Mouse (Mus musculus) heart, embryonic 12.5 days (tissue): ENCODE measurements around the gene Ccnb3. TPM values are rescaled to one million over a fixed set of nuclear protein-coding genes. Genes with fewer than 3 reads are reported as not detected.
"Not testable (repeated sequence)": the region's sequence is repeated elsewhere in the genome, so short reads cannot be mapped to it uniquely, and the experiment has no call there.

ENCODE experiments used
- ATAC-seq: fragments of 200-750 bp; cut with Nextera tagmentation; 2 replicates; pipeline ENCODE4 v1.8.0; 2017; ENCODE audit warnings: moderate TSS enrichment, moderate library complexity; ENCODE audit not compliant: insufficient number of reproducible peaks, low FRiP score
- H3K27ac ChIP-seq: fragments of 300-500 bp; sonication (generic); 2 replicates; pipeline ENCODE4 v1.5.1; 2016; ENCODE audit warnings: mild to moderate bottlenecking, moderate library complexity; ENCODE audit not compliant: poor library complexity, severe bottlenecking
- H3K27me3 ChIP-seq: fragments of 300-500 bp; sonication (generic); replicated peaks from 2 replicates; pipeline ENCODE4 v1.6.1; 2016; ENCODE audit warnings: mild to moderate bottlenecking, moderate library complexity
- H3K36me3 ChIP-seq: fragments of 300-500 bp; sonication (generic); 2 replicates; pipeline ENCODE4 v1.6.1; 2016; ENCODE audit warnings: mild to moderate bottlenecking, moderate library complexity
- H3K4me1 ChIP-seq: fragments of 300-500 bp; sonication (generic); replicated peaks from 2 replicates; pipeline ENCODE4 v1.6.1; 2016; ENCODE audit warnings: mild to moderate bottlenecking
- H3K4me2 ChIP-seq: fragments of 300-500 bp; sonication (generic); 2 replicates; pipeline ENCODE4 v1.6.1; 2016; ENCODE audit warnings: mild to moderate bottlenecking, moderate library complexity
- H3K4me3 ChIP-seq: fragments of 300-500 bp; sonication (generic); 2 replicates; pipeline ENCODE4 v1.5.1; 2016; ENCODE audit warnings: mild to moderate bottlenecking
- H3K9ac ChIP-seq: fragments of 300-500 bp; sonication (generic); 2 replicates; pipeline ENCODE4 v1.6.1; 2016; ENCODE audit warnings: mild to moderate bottlenecking, moderate library complexity
- H3K9me3 ChIP-seq: fragments of 300-500 bp; sonication (generic); replicated peaks from 2 replicates; pipeline ENCODE4 v1.6.1; 2016; ENCODE audit warnings: mild to moderate bottlenecking, moderate library complexity
- WGBS: fragments of 180-500 bp; shearing (Covaris S2); methylation state at CpG from one replicate; pipeline ENCODE4 v1.1.7; 2016; 5-methylcytosine and 5-hydroxymethylcytosine counted together
- polyA plus RNA-seq: library from polyadenylated mRNA; unstranded; fragments of >200 nt; fragmentation: Nextera tagmentation; extraction: Ambion mirVana; gene quantifications from 2 replicates; pipeline ENCODE4 v1.2.1, GENCODE M21; 2016

Gene Ccnb3
- polyA plus RNA-seq: 0.31 and 0.46 TPM in 2 replicates

DNA sequence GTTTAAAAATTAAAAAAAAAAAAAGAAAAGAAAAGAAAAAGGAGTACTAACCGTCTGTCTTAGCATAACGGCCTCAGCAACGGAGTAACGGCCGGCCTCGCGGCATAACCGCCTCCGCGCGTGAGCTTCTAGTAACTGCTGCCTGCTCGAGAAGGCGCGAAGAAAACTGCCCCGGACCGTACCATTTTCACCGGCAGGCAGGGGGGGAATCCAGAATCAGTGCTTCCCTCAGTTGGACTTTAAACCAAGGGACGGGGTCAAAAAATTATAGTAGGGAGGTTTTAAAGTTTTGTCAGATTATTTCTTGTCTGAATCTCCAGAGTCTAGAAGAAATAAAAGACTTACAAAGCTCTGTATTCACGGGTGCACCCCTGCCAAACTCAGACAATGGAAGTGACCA, at the start of gene Ccnb3:
Gene Ccnb3 (minus strand): TSS at position 101 of the 400 bp plus-strand sequence.
- Histone ChIP-seq H3K9ac (no peak within 1 kb of the TSS), H3K4me3 (no peak within 1 kb of the TSS), H3K36me3 (no peaks in the 10 kb centered on the region), H3K4me1 (no peaks in the 10 kb centered on the region), H3K4me2 (no peak within 1 kb of the TSS), H3K27me3 (no peaks in the 10 kb centered on the region), H3K9me3 (no peaks in the 10 kb centered on the region), H3K27ac (no peak within 1 kb of the TSS)
- WGBS: 90% methylated on average over 19 of the region's 19 CpGs
- ATAC-seq: no peak

DNA sequence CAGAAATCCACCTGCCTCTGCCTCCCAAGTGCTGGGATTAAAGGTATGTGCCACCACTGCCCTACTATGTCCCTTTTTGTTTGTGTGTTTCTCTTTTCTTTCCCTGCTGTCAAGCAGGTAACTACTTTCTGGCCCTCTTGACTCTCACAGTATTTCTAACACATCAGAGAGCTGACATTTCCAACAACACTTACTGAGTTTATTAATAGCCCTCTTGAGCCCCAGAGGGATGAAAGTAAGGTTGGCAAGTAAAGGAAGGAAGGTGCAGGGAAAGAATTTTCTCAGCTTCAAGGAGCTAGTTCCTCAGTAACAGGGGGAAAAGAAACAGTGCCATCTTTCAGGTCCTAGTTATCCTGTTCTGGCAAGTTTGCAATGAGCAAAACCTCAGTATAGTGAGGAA, 48.9 kb upstream of the Ccnb3 start:
- Histone ChIP-seq H3K4me2 (no peak overlapping the region), H3K4me3 (no peak overlapping the region), H3K9ac (no peak overlapping the region), H3K9me3 (no peaks in the 10 kb centered on the region), H3K27me3 (no peaks in the 10 kb centered on the region), H3K27ac (peak overlapping the region; percentile 57), H3K4me1 (no peaks in the 10 kb centered on the region), H3K36me3 (no peaks in the 10 kb centered on the region)
- no peak for ATAC-seq

DNA sequence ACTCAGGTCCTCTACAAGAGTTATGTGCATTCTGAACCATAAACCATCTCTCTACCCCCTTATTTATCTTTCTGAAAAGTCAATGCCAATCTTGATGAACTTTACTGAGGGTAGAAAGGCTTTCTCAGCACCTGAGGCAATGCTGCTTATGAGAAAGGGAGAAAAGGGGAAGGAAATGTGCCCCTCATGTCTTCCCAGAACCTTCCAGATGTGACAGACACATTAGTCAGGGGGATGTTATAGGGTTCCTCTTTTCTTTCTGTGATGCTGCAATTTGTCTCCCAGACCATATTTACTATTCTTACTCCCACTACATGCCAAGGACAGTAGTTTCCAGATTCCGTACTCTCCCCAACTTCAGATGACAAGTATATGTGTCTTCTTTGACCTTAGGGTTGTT, 44.5 kb upstream of the Ccnb3 start:
- Histone ChIP-seq H3K4me1 (no peaks in the 10 kb centered on the region), H3K27ac (no peak overlapping the region)

DNA sequence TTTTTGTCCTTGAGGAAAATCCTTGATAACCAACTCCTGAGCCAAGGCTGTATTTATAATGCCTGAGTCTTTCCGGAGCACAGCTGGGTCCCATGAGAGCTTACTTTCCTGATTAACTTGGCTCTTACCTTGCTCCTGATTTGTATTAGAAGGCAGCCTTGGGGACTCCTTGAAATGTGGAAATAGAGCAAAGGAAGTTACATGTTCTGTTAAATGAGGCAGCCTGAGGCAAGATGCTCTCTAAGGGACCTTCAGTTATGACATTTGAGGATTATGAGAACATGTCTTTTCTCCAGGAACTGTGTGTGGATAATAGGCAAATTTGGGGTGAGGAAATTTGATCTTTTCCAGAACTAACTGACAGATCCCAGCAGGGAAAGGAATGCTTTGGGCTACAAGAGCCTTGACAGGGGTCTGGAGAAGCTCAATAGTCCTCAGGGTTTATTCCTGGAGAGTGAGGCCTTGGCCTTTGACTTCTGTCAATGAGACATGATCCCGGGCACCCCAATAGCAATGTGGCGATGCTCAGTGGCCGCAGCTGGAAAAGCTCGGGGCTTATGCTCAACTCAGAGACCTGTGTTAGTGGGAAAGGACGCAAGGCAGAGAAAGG, 38.5 kb upstream of the Ccnb3 start:
- no peak overlapping the region for H3K9ac ChIP-seq
- no peaks in the 10 kb centered on the region for H3K27me3 ChIP-seq
- H3K4me2 ChIP-seq: peak overlapping the region; percentile 15; the same call in 1 of the 2 replicates
- no peaks in the 10 kb centered on the region; the same call in 1 of the 2 replicates for H3K9me3 ChIP-seq
- peaks cover 13% of the 10 kb centered on the region; the same call in 1 of the 2 replicates for H3K4me1 ChIP-seq
- peak; percentile 51; the same call in 1 of the 2 replicates for ATAC-seq
- peak overlapping the region; percentile 71 for H3K27ac ChIP-seq
- no peaks in the 10 kb centered on the region for H3K36me3 ChIP-seq
- no peak overlapping the region for H3K4me3 ChIP-seq
- WGBS: 24% methylated on average over 6 of the region's 6 CpGs

More for the DNA sequence above, 44.5 kb upstream of the Ccnb3 start:
- Histone ChIP-seq H3K36me3 (no peaks in the 10 kb centered on the region), H3K27me3 (no peaks in the 10 kb centered on the region), H3K4me3 (no peak overlapping the region), H3K4me2 (no peak overlapping the region), H3K9me3 (no peaks in the 10 kb centered on the region), H3K9ac (no peak overlapping the region)
- no peak for ATAC-seq
- WGBS: 81% methylated on average over 1 of the region's 1 CpGs

DNA sequence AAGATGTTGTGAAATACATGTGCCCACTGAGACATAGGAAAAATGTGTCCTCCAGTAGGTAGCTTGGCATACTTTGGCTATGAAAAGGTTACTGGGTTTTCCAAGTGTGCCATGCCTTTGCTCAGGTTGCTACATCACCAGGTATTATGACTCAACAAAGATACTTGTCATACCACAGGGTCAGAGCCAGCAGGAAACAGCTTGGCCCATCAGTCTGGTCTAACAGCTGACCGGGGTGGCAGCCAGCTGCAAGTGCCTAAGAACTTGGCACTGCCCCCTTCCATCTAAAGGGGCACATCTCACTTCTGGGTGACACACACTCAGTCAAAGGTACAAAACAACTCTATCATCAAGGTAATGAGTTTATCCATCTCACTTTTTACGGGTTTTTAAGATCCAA, 26.6 kb upstream of the Ccnb3 start:
- no peak overlapping the region for H3K9ac ChIP-seq
- 74% methylated on average over 2 of the region's 2 CpGs for WGBS

DNA sequence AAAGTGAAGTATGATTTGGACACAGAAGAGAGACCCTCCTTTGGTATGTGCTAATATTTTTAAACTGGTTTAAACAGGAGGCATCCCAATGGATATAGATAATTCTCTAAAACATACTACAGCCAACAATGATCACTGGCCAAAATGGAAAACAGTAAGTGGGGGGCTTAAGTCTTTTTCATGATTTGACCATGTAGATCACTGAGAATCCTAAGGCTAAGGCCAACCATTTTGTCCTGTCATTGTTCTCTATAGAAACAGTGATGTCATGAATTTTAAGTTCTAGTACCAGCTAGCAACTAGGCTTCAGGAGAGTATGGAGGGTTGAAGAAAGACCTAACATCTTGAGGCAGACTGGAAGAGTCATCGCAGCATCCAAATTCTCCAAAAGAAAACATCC, 25.8 kb upstream of the Ccnb3 start, which contains the start of gene Akap4:
Gene Akap4 (plus strand): TSS at position 301 of the 400 bp plus-strand sequence.
- no peak within 1 kb of the TSS for H3K9ac ChIP-seq
- no peak within 1 kb of the TSS for H3K27ac ChIP-seq
- WGBS: 94% methylated on average over 1 of the region's 1 CpGs

More for the DNA sequence above, 26.6 kb upstream of the Ccnb3 start:
- H3K27me3 ChIP-seq: no peaks in the 10 kb centered on the region
- H3K27ac ChIP-seq: no peak overlapping the region
- no peak overlapping the region for H3K4me2 ChIP-seq
- peaks cover 15% of the 10 kb centered on the region for H3K9me3 ChIP-seq
- no peaks in the 10 kb centered on the region for H3K4me1 ChIP-seq
- no peaks in the 10 kb centered on the region for H3K36me3 ChIP-seq
- no peak for ATAC-seq
- H3K4me3 ChIP-seq: no peak overlapping the region

DNA sequence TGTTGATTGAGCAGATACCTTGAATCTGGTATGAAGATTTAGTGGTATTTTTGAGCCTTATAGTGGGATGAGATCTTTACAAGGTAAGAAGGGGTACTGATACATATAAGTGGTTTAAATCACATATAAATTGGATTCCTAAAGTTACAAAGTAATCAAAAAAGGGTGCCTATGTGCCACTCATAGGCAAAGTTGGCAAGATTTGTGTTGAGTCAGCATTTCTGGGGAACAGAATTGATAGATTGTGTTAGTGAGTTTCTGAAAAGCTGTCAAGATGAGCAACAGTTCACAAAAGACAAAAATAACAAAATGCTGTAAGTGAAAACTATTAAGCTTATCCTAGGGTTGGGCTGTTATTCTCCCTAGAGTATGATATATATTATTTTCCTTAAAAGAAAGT, 22.7 kb upstream of the Ccnb3 start:
- H3K27ac ChIP-seq: no peak overlapping the region
- no peaks in the 10 kb centered on the region for H3K4me1 ChIP-seq
- H3K9ac ChIP-seq: no peak overlapping the region
- no peaks in the 10 kb centered on the region for H3K36me3 ChIP-seq
- no peak for ATAC-seq
- no peak overlapping the region for H3K4me2 ChIP-seq
- H3K27me3 ChIP-seq: no peaks in the 10 kb centered on the region
- no peak overlapping the region for H3K4me3 ChIP-seq
- H3K9me3 ChIP-seq: no peaks in the 10 kb centered on the region

More for the DNA sequence above, 25.8 kb upstream of the Ccnb3 start, which contains the start of gene Akap4:
- H3K9me3 ChIP-seq: peaks cover 13% of the 10 kb centered on the region
- no peaks in the 10 kb centered on the region for H3K27me3 ChIP-seq
- no peaks in the 10 kb centered on the region for H3K36me3 ChIP-seq
- no peak within 1 kb of the TSS for H3K4me3 ChIP-seq
- H3K4me1 ChIP-seq: no peaks in the 10 kb centered on the region
- no peak within 1 kb of the TSS for H3K4me2 ChIP-seq
- ATAC-seq: no peak

DNA sequence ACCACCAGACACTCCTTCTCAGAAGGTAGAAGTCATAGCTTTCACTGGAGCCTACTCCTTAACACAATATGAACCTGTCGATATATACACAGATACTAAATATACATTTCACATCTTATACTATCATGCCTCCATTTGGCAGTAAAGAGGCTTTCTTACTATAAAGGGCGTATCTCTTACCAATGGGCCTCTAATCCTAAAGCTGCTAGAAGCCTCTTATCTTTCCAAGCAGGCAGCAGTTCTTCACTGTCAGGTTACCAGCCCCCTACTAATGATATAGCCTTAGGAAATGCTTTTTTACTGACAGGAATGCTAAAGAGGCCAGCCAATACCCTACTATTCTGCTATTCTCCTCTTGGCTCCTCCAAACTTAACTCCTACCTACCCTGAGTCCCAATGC, 16.2 kb upstream of the Ccnb3 start:
- Histone ChIP-seq H3K4me1 (no peaks in the 10 kb centered on the region), H3K4me3 (no peak overlapping the region), H3K36me3 (no peaks in the 10 kb centered on the region), H3K27ac (no peak overlapping the region), H3K9me3 (no peaks in the 10 kb centered on the region), H3K9ac (no peak overlapping the region), H3K27me3 (no peaks in the 10 kb centered on the region), H3K4me2 (no peak overlapping the region)
- ATAC-seq: no peak
- WGBS: 41% methylated on average over 2 of the region's 2 CpGs

DNA sequence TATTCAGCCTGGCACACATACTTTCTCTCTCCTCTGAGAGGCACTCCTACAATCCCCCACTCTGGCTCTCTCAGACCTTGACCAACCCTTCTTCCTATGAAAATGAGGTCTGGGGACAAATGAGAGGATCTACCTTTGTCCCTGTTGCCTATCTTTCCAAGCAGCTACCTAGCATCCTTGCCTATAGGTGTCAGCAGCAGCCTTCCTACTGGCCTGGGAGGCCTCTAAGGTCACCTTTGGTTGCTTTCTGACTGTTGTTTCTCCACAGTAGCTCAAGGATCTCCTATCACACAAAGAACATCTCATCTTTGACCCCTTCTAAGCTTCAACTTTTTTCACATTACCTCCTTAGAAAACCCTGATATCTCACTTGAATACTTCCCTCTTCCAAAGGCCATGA, 15.6 kb upstream of the Ccnb3 start:
- Histone ChIP-seq H3K9me3 (no peaks in the 10 kb centered on the region), H3K4me1 (no peaks in the 10 kb centered on the region), H3K9ac (no peak overlapping the region), H3K36me3 (no peaks in the 10 kb centered on the region), H3K27ac (no peak overlapping the region), H3K4me2 (no peak overlapping the region), H3K4me3 (no peak overlapping the region), H3K27me3 (no peaks in the 10 kb centered on the region)
- no peak for ATAC-seq

DNA sequence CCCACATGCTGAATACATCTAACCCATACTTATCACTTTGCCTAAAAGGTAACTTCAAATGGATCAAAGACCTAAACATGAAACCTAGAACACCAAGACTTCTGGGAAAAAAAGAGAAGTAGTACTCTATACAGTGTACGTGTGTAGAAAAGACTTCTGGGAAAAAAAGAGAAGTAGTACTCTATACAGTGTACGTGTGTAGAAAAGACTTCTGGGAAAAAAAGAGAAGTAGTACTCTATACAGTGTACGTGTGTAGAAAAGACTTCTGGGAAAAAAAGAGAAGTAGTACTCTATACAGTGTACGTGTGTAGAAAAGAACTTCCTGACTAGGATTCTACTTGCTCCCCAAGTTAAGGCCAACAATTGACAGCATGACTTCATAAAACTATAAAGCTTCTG, 57.5 kb downstream of the Ccnb3 start:
- not testable (repeated sequence) for H3K9me3 ChIP-seq, H3K4me3 ChIP-seq, H3K27me3 ChIP-seq, H3K9ac ChIP-seq, H3K27ac ChIP-seq, H3K4me2 ChIP-seq, ATAC-seq, H3K4me1 ChIP-seq, H3K36me3 ChIP-seq
- 70% methylated on average over 4 of the region's 4 CpGs for WGBS

DNA sequence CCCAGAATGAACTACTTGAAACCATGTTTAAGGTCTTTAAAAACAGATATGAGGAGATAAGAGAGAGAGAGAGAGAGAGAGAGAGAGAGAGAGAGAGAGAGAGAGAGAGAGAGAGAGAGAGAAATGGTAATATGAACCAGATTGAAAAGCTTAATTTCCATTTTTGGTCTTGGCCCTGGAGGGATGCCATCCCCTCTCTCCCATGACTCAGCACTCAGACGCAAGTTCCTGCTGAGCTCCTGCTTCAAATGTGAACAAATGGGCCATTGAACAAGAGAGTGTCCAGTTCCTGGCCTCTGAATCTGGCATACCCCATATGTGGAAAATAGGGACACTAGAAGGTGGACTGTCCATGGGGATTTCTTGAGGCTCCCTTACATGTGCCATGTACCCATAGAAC, 69.5 kb downstream of the Ccnb3 start:
- 63% methylated on average over 1 of the region's 1 CpGs for WGBS
- no peak overlapping the region for H3K4me2 ChIP-seq
- no peak overlapping the region for H3K4me3 ChIP-seq
- no peak overlapping the region for H3K27ac ChIP-seq
- no peak overlapping the region for H3K9ac ChIP-seq
- no peaks in the 10 kb centered on the region for H3K27me3 ChIP-seq
- no peak for ATAC-seq
- no peaks in the 10 kb centered on the region for H3K4me1 ChIP-seq
- H3K36me3 ChIP-seq: no peaks in the 10 kb centered on the region
- no peaks in the 10 kb centered on the region for H3K9me3 ChIP-seq

DNA sequence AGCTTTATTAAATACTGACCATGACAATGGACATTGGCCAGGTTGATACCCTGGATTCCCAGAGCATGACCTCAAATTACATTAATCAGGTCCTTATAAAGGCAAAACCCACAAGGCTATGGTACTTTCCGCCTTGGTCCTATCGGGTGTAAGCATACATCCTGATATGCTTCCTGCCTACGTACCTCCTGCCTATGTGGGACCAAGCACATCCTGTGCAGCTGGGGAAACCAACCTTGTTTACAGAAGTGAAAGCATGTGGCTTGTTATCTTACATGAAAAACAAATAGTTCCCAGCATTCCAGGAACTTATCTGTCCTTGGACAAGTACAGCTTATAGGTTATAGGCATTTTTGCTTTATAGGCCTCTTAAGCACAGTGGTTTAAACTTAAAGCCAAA, 72.8 kb downstream of the Ccnb3 start:
- H3K36me3 ChIP-seq: no peaks in the 10 kb centered on the region
- no peak overlapping the region for H3K4me3 ChIP-seq
- H3K9ac ChIP-seq: no peak overlapping the region
- H3K9me3 ChIP-seq: no peaks in the 10 kb centered on the region
- H3K27me3 ChIP-seq: no peaks in the 10 kb centered on the region
- no peak overlapping the region for H3K27ac ChIP-seq
- H3K4me2 ChIP-seq: no peak overlapping the region
- no peak for ATAC-seq
- 55% methylated on average over 3 of the region's 3 CpGs for WGBS
- no peaks in the 10 kb centered on the region for H3K4me1 ChIP-seq
